Mouse (Mus musculus) E14TG2a.4 (cell line): ENCODE results near the gene Dab2ip.

Source experiments
- CTCF ChIP-seq: conservative IDR thresholded peaks from 2 replicates; pipeline ENCODE4 v1.5.1; 2014; ENCODE audit warnings: low read length
- NANOG ChIP-seq: IDR thresholded peaks from 2 replicates; pipeline ENCODE4 v1.6.1; 2014; ENCODE audit warnings: borderline replicate concordance, low read length, mixed read lengths
- POU5F1 ChIP-seq: IDR thresholded peaks from 2 replicates; pipeline ENCODE4 v1.6.1; 2014; ENCODE audit warnings: low read length, borderline replicate concordance

DNA sequence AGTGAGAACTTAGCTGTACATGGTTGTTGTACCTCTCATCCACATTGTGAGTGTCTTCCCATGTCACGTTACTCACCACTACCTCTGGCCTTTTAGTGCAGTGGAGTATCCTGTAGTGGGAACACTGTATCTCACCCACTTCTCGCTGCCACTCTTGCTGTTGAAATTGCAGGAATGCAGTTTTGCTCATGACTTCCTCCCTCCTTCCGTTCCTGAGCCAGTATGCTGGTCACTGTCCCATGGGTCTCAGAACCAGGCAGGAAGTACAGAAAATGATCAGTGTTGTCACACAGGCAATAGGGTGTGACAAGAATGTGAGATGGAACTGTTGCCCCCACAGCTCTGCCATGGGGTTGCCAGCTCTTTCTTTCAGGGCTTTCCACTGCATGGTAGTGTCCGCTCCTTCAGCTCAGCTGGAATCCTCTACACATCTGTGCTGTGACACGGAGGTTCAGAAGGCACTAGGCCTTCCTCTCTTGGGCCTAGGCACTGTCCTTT, 160.0 kb downstream of the Dab2ip start:
- TF ChIP-seq POU5F1 (no peak), CTCF (no peak), NANOG (no peak)
